ENCODE assay signal across 13 mouse cellular contexts in the genomic region with DNA sequence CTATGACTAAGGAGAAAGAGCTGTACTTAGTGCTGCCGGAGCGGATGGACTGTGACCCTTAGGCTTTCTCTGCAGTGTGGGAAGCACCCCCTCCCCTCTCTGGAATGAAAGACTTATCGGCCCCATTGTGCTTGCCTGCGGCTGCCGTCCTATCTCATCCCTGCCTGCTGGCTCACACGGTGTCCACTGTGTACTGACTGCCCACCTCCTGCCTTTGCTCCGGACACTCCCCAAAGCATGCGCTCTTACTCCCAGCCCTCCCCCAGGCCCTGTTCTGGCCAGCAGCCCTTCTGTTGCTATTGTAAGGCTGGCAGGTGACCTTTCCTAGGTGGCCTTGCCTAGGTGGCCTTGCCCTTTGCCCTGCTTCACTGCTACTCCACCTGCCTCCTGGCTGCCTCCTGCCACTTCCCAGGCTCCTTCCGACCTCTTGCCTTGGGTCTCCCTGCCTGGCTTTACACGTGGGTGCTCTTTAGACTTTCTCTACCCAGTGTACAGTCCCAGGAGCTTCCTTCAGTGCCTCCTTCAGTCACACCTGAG. TPM values are rescaled to one million over a fixed set of nuclear protein-coding genes. Genes with fewer than 3 reads are reported as not detected.
A peak's percentile ranks its signal among the peaks of the same experiment; 100 is the strongest.
DNase-seq lines count a peak whose midpoint lies in the region; ATAC-seq and TF ChIP-seq lines count a peak whose summit lies in the region.
"Had no signal": no experiment of that assay in that cellular context is flagged by ENCODE, and none has a peak within 500 bp of the region (broad histone marks: within the 10 kb centered on the region; RNA-seq: fewer than 3 reads in every experiment).

No protein-coding gene starts in this region.

- H3K27ac ChIP-seq in kidney, embryonic 15.5 days = no peak overlapping the region
- H3K27ac ChIP-seq in intestine, postnatal 0 days (ENCODE audit: low read depth, low read length) = no peak overlapping the region
- peak overlapping the region; percentile 58 for H3K27ac ChIP-seq in liver, embryonic 11.5 days (ENCODE audit: low read depth, low read length)
- H3K27ac ChIP-seq: embryonic facial prominence, embryonic 15.5 days; macrophage had no signal

- peaks cover 100% of the 10 kb centered on the region for H3K36me3 ChIP-seq in kidney, embryonic 15.5 days
- peaks cover 79% of the 10 kb centered on the region for H3K36me3 ChIP-seq in intestine, postnatal 0 days (ENCODE audit: control insufficient read depth, insufficient read depth)
- peaks cover 52% of the 10 kb centered on the region for H3K36me3 ChIP-seq in liver, embryonic 11.5 days (ENCODE audit: control insufficient read depth, insufficient read depth, low read length)

- no peak overlapping the region for H3K4me2 ChIP-seq in kidney, embryonic 15.5 days
- no peak overlapping the region for H3K4me2 ChIP-seq in intestine, postnatal 0 days (replicated peaks; ENCODE audit: low read depth)
- no peak overlapping the region for H3K4me2 ChIP-seq in liver, embryonic 11.5 days
- H3K4me2 ChIP-seq: embryonic facial prominence, embryonic 15.5 days had no signal

- H3K9me3 ChIP-seq in kidney, embryonic 15.5 days (replicated peaks) = no peaks in the 10 kb centered on the region
- H3K9me3 ChIP-seq in intestine, postnatal 0 days (ENCODE audit: control insufficient read depth) = no peaks in the 10 kb centered on the region
- no peaks in the 10 kb centered on the region for H3K9me3 ChIP-seq in liver, embryonic 11.5 days (ENCODE audit: control insufficient read depth, low read length)
- H3K9me3 ChIP-seq: embryonic facial prominence, embryonic 15.5 days had no signal

- H3K9ac ChIP-seq in kidney, embryonic 15.5 days = no peak overlapping the region
- no peak overlapping the region for H3K9ac ChIP-seq in intestine, postnatal 0 days (ENCODE audit: low read depth, low read length)
- H3K9ac ChIP-seq in liver, embryonic 11.5 days (ENCODE audit: low read depth, low read length) = no peak overlapping the region
- H3K9ac ChIP-seq: embryonic facial prominence, embryonic 15.5 days had no signal

- peak; percentile 52 for DNase-seq in kidney, adult 18-20 months
- no peak for DNase-seq in liver, embryonic 11.5 days (ENCODE audit: low spot score)
- peak; percentile 73 for DNase-seq in testis, postnatal 14 days (ENCODE audit: low spot score)
- DNase-seq in embryo, embryonic 10.5 days (ENCODE audit: low spot score) = no peak
- DNase-seq in lung, adult 18-20 months = no peak
- DNase-seq in B cell, adult 2 months = no peak
- DNase-seq: cerebellum, postnatal 36 days; layer of hippocampus, adult 9-11 months had no signal

- no peak overlapping the region for H3K4me3 ChIP-seq in kidney, embryonic 15.5 days (replicated peaks)
- H3K4me3 ChIP-seq in intestine, postnatal 0 days (ENCODE audit: low read depth, low read length) = no peak overlapping the region
- H3K4me3 ChIP-seq in liver, embryonic 11.5 days (ENCODE audit: low read depth, low read length) = no peak overlapping the region
- H3K4me3 ChIP-seq: embryonic facial prominence, embryonic 15.5 days had no signal

- ATAC-seq in kidney, embryonic 15.5 days (replicated peaks; ENCODE audit: low FRiP score) = no peak
- ATAC-seq in intestine, postnatal 0 days = peak; percentile 58
- ATAC-seq in liver, embryonic 11.5 days (replicated peaks; ENCODE audit: low FRiP score) = peak; percentile 44; the same call in 1 of the 2 replicates
- ATAC-seq: activated CD4-positive, CD25-positive, alpha-beta regulatory T cell, adult 4 months had no signal

- no peaks in the 10 kb centered on the region for H3K4me1 ChIP-seq in kidney, embryonic 15.5 days
- no peaks in the 10 kb centered on the region for H3K4me1 ChIP-seq in intestine, postnatal 0 days (replicated peaks; ENCODE audit: control insufficient read depth, insufficient read depth, low read length)
- no peaks in the 10 kb centered on the region; the same call in 1 of the 2 replicates for H3K4me1 ChIP-seq in liver, embryonic 11.5 days (replicated peaks; ENCODE audit: control insufficient read depth, insufficient read depth, low read length)
- H3K4me1 ChIP-seq: embryonic facial prominence, embryonic 15.5 days had no signal

- peak; percentile 16; the same call in 1 of the 2 replicates for TF ChIP-seq CTCF in intestine, postnatal 0 days (IDR thresholded peaks at IDR 0.05; ENCODE audit: low read depth)

- no peaks in the 10 kb centered on the region for H3K27me3 ChIP-seq in kidney, embryonic 15.5 days
- H3K27me3 ChIP-seq in intestine, postnatal 0 days (replicated peaks; ENCODE audit: control insufficient read depth, insufficient read depth, low read length) = no peaks in the 10 kb centered on the region
- no peaks in the 10 kb centered on the region for H3K27me3 ChIP-seq in liver, embryonic 11.5 days (replicated peaks; ENCODE audit: control insufficient read depth, insufficient read depth, low read length)
- H3K27me3 ChIP-seq: embryonic facial prominence, embryonic 15.5 days had no signal

- 73% methylated on average over 10 of the region's 10 CpGs for WGBS in kidney, embryonic 15.5 days
- WGBS in intestine, postnatal 0 days = 45% methylated on average over 10 of the region's 10 CpGs
- 63% methylated on average over 10 of the region's 10 CpGs for WGBS in liver, embryonic 11.5 days

RNA-seq across cellular contexts. Expression of a gene that starts 21.0 kb away (rescaled TPM):
- polyA plus RNA-seq in kidney, embryonic 15.5 days (2015; fragmentation: Nextera tagmentation; extraction: Ambion mirVana) = 75.7 and 78.9 TPM in 2 replicates
- 20.7 and 21.2 TPM in 2 replicates for polyA plus RNA-seq in intestine, postnatal 0 days (2015; fragmentation: Nextera tagmentation; extraction: Ambion mirVana)
- 44.8 and 49.2 TPM in 2 replicates for polyA plus RNA-seq in liver, embryonic 11.5 days (2014; fragmentation: Nextera tagmentation; extraction: Ambion mirVana)

RNA-seq across cellular contexts. Expression of a gene that starts 30.0 kb away (rescaled TPM):
- polyA plus RNA-seq in kidney, embryonic 15.5 days (2015; fragmentation: Nextera tagmentation; extraction: Ambion mirVana) = 17.1 and 18.6 TPM in 2 replicates
- polyA plus RNA-seq in intestine, postnatal 0 days (2015; fragmentation: Nextera tagmentation; extraction: Ambion mirVana) = 2.8 and 3.3 TPM in 2 replicates
- polyA plus RNA-seq in liver, embryonic 11.5 days (2014; fragmentation: Nextera tagmentation; extraction: Ambion mirVana) = 1.7 and 2.2 TPM in 2 replicates
- polyA plus RNA-seq: macrophage had no signal

Comparison
In these comparisons a context has a peak if more than half of its experiments do, and no peak if none do; other contexts are left out.
1. DNase-seq: peak in kidney, adult 18-20 months (single experiment) and testis, postnatal 14 days (single experiment); none in liver, embryonic 11.5 days (single experiment), embryo, embryonic 10.5 days (single experiment), lung, adult 18-20 months (0 of 2) and B cell, adult 2 months (0 of 2).